Mouse (Mus musculus): Measurements from ENCODE around the gene Tent5c.

DNA sequence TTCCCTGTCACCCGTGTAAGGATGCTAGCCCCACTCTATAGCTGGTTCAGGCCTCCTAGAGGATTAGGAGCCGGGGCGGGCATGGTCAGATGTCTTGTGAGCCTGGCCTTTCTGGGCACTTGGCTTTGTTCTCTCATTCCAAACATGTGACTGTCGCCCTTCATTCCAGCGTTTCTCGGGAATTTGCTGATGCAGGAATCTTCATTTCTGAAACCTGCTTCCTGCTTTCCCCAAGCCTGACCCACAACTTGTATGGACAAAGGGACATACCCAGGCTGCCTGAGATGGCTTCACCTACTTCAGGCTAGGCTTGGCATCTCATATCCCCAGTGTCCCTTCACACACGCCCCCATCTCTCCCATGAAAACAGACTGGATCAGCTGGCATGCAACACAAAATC lies 33.5 kb upstream of the Tent5c start:
- no peak for TF ChIP-seq EP300 (IDR thresholded peaks at IDR 0.05)
- TF ChIP-seq CTCF (IDR thresholded peaks at IDR 0.05): no peak
